Mouse (Mus musculus): ENCODE measurements around the gene Treml1. TPM values are rescaled to one million over a fixed set of nuclear protein-coding genes. Genes with fewer than 3 reads are reported as not detected.

The Treml1 gene
- total and polyA plus RNA-seq, 3 experiments, result 0.96 to 1.7 TPM; not detected in 1

GRCm38 (mm10) chr17:48408526-48409291 is 49.0 kb downstream of the Treml1 start:
- H3K27me3 ChIP-seq (ENCODE audit: control insufficient read depth in 1 of 2, insufficient read depth in 2 of 2, low read length in 2 of 2), result no peaks in the 10 kb centered on the region
- peak overlapping the region; percentile 100 for H3K27ac ChIP-seq (ENCODE audit: control insufficient read depth, low read depth, low read length)
- peaks cover 7 to 24% of the 10 kb centered on the region in 2 experiments for H3K4me1 ChIP-seq (ENCODE audit: control insufficient read depth in 1 of 2, insufficient read depth in 2 of 2, low read length in 2 of 2)
- H3K9ac ChIP-seq (ENCODE audit: control insufficient read depth, low read depth, low read length, poor library complexity, severe bottlenecking), result peak overlapping the region; percentile 98
- peaks cover 62% of the 10 kb centered on the region for H3K79me2 ChIP-seq (ENCODE audit: control insufficient read depth, insufficient read depth, low read length, poor library complexity)
- peaks cover 4 to 49% of the 10 kb centered on the region in 2 experiments; a peak in 3 of 4 replicates for H3K36me3 ChIP-seq (ENCODE audit: control insufficient read depth in 1 of 2, insufficient read depth in 2 of 2, low read length in 2 of 2)
- peak overlapping the region; percentile 71 to 84 for H3K4me3 ChIP-seq (ENCODE audit: control insufficient read depth in 1 of 2, insufficient read depth in 1 of 2, low read depth in 2 of 2, low read length in 2 of 2)
- DNase-seq (ENCODE audit: low read depth, low spot score), result peak; percentile 95
- H3K9me3 ChIP-seq (replicated peaks; ENCODE audit: insufficient read depth, low read length), result no peaks in the 10 kb centered on the region
- no peak for TF ChIP-seq ZC3H11A (IDR thresholded peaks at IDR 0.05; ENCODE audit: low read depth, low read length)
- no peak for TF ChIP-seq JUND (IDR thresholded peaks at IDR 0.05; ENCODE audit: low read depth, low read length)
- TF ChIP-seq ZMIZ1 (IDR thresholded peaks at IDR 0.05; ENCODE audit: low read depth, low read length), result peak; percentile 71; the same call in 1 of the 2 replicates
- no peak for TF ChIP-seq USF1 (IDR thresholded peaks at IDR 0.05; ENCODE audit: low read depth, low read length)
- TF ChIP-seq EP300 (IDR thresholded peaks at IDR 0.05; ENCODE audit: low read depth in 1 of 2, low read length in 2 of 2), result peak; percentile 47 to 80; a peak in 2 of 4 replicates
- TF ChIP-seq NELFE (IDR thresholded peaks at IDR 0.05; ENCODE audit: low read depth, low read length), result peak; percentile 38; the same call in 1 of the 2 replicates
- TF ChIP-seq E2F4 (IDR thresholded peaks at IDR 0.05; ENCODE audit: borderline replicate concordance, low read depth, low read length), result peak; percentile 82
- TF ChIP-seq BHLHE40 (IDR thresholded peaks at IDR 0.05; ENCODE audit: borderline replicate concordance, low read depth, low read length), result no peak
- TF ChIP-seq TAL1 (IDR thresholded peaks at IDR 0.05; ENCODE audit: low read length), result peak; percentile 88
- TF ChIP-seq POLR2AphosphoS5 (IDR thresholded peaks at IDR 0.05; ENCODE audit: borderline replicate concordance, low read depth, low read length), result peak; percentile 22; the same call in 1 of the 2 replicates
- no peak; the same call in 1 of the 2 replicates for TF ChIP-seq ELF1 (IDR thresholded peaks at IDR 0.05; ENCODE audit: low read depth, low read length)
- peak; percentile 83 for TF ChIP-seq SIN3A (IDR thresholded peaks at IDR 0.05; ENCODE audit: low read length)
- TF ChIP-seq ZNF384 (IDR thresholded peaks at IDR 0.05; ENCODE audit: low read depth, low read length), result no peak
- TF ChIP-seq RAD21 (IDR thresholded peaks at IDR 0.05; ENCODE audit: low read depth, low read length), result no peak
- TF ChIP-seq MXI1 (IDR thresholded peaks at IDR 0.05; ENCODE audit: low read depth, low read length), result peak; percentile 75; the same call in 1 of the 2 replicates
- TF ChIP-seq MAZ (IDR thresholded peaks at IDR 0.05; ENCODE audit: low read depth, low read length), result 0 out of 2 replicates have a peak, but pooled peaks have one; percentile 42
- no peak for TF ChIP-seq ZKSCAN1 (IDR thresholded peaks at IDR 0.05; ENCODE audit: low read depth, low read length)
- peak; percentile 68; the same call in 1 of the 2 replicates for TF ChIP-seq CHD1 (IDR thresholded peaks at IDR 0.05; ENCODE audit: low read depth, low read length)
- peak; percentile 68; the same call in 1 of the 2 replicates for TF ChIP-seq POLR2AphosphoS2 (IDR thresholded peaks at IDR 0.05; ENCODE audit: low read length)
- TF ChIP-seq ETS1 (IDR thresholded peaks at IDR 0.05; ENCODE audit: low read depth, low read length), result peak; percentile 80
- 0 out of 2 replicates have a peak, but pooled peaks have one; percentile 49 for TF ChIP-seq RCOR1 (IDR thresholded peaks at IDR 0.05; ENCODE audit: low read depth, low read length)
- no peak; the same call in 1 of the 2 replicates for TF ChIP-seq TBP (IDR thresholded peaks at IDR 0.05; ENCODE audit: low read depth, low read length)
- no peak for TF ChIP-seq MYB (IDR thresholded peaks at IDR 0.05; ENCODE audit: low read depth, low read length)
- TF ChIP-seq CTCF (IDR thresholded peaks at IDR 0.05 in 2 of 3, conservative IDR thresholded peaks at IDR 0.05 in 1 of 3; ENCODE audit: control insufficient read depth in 1 of 3, insufficient read depth in 1 of 3, low read depth in 2 of 3, low read length in 3 of 3, poor library complexity in 1 of 3, severe bottlenecking in 1 of 3), result no peak
- no peak; the same call in 1 of the 2 replicates for TF ChIP-seq MYC (IDR thresholded peaks at IDR 0.05; ENCODE audit: low read depth, low read length)
- peak; percentile 84 for TF ChIP-seq GATA1 (IDR thresholded peaks at IDR 0.05; ENCODE audit: low read depth, low read length)
- no peak for TF ChIP-seq USF2 (IDR thresholded peaks at IDR 0.05; ENCODE audit: borderline replicate concordance in 1 of 2, insufficient read depth in 1 of 2, low read depth in 1 of 2, low read length in 2 of 2)
- TF ChIP-seq MAX (IDR thresholded peaks at IDR 0.05; ENCODE audit: low read length), result no peak; the same call in 1 of the 2 replicates
- no peak for TF ChIP-seq MAFK (IDR thresholded peaks at IDR 0.05; ENCODE audit: borderline replicate concordance, low read depth, low read length)
- TF ChIP-seq MEF2A (IDR thresholded peaks at IDR 0.05; ENCODE audit: extremely low read depth, insufficient replicate concordance, low read depth, low read length, poor library complexity, severe bottlenecking), result no peak
- TF ChIP-seq KAT2A (conservative IDR thresholded peaks at IDR 0.05; ENCODE audit: low read depth, low read length), result no peak; the same call in 1 of the 2 replicates
- TF ChIP-seq TCF12 (IDR thresholded peaks at IDR 0.05; ENCODE audit: low read depth, low read length), result peak; percentile 82
- peak; percentile 35; the same call in 1 of the 2 replicates for TF ChIP-seq NRF1 (IDR thresholded peaks at IDR 0.05; ENCODE audit: insufficient read depth, low read depth, low read length, poor library complexity, severe bottlenecking)
- peak in 1 of 2 experiments; percentile 65; a peak in 2 of 4 replicates for TF ChIP-seq POLR2A (IDR thresholded peaks at IDR 0.05; ENCODE audit: control insufficient read depth in 1 of 2, insufficient read depth in 1 of 2, low read depth in 1 of 2, low read length in 2 of 2, poor library complexity in 1 of 2)
- TF ChIP-seq SMC3 (IDR thresholded peaks at IDR 0.05; ENCODE audit: low read depth, low read length), result no peak

Measured in MEL (cell line).